Mouse (Mus musculus) lung, adult 2 months (tissue): ENCODE measurements around the gene Tnmd. TPM values are rescaled to one million over a fixed set of nuclear protein-coding genes. Genes with fewer than 3 reads are reported as not detected.

ENCODE experiments used
- DNase-seq: peaks from one replicate; pipeline ENCODE4 v3.0.0; 2022
- H3K4me1 ChIP-seq: fragments of 200-500 bp; 2 replicates; pipeline ENCODE4 v1.6.1; 2011; ENCODE audit warnings: low read length; ENCODE audit not compliant: control insufficient read depth, insufficient read depth
- H3K4me3 ChIP-seq: fragments of 200-500 bp; replicated peaks from 2 replicates; pipeline ENCODE3; 2011; ENCODE audit warnings: low read depth, mild to moderate bottlenecking, control low read depth, low read length; ENCODE audit errors: extremely low read depth
- CTCF ChIP-seq: fragments of 200-500 bp; IDR thresholded peaks from 2 replicates; pipeline ENCODE4 v1.5.1; 2011; ENCODE audit warnings: mild to moderate bottlenecking, low read length, control low read depth; ENCODE audit not compliant: insufficient read depth
- POLR2A ChIP-seq: fragments of 200-500 bp; IDR thresholded peaks from 2 replicates; pipeline ENCODE4 v1.6.1; 2011; ENCODE audit warnings: low read depth, mild to moderate bottlenecking, control low read depth, low read length, borderline replicate concordance; ENCODE audit errors: extremely low read depth
- WGBS: fragments of 180-500 bp; shearing (Covaris S2); methylation state at CpG from one replicate; pipeline ENCODE4 v1.1.7; 2018; 5-methylcytosine and 5-hydroxymethylcytosine counted together
- polyA plus RNA-seq: library from polyadenylated mRNA; depleted of rRNA; stranded (reverse); fragments of >200 nt; gene quantifications from 2 replicates; pipeline ENCODE4 v1.2.3, GENCODE M21; 2012; rRNA removed

The Tnmd gene
- polyA plus RNA-seq, result 0.08 TPM in 1 of 2 replicates, not detected in the other

GRCm38 (mm10) chrX:133850680-133851079 lies at the start of gene Tnmd:
Tnmd (plus strand) TSS chrX:133850980.
- TF ChIP-seq POLR2A (no peak), CTCF (no peak)
- no peak for DNase-seq

GRCm38 (mm10) chrX:133853637-133854036 lies 2.9 kb downstream of the Tnmd start:
- Histone ChIP-seq H3K4me1 (no peaks in the 10 kb centered on the region), H3K4me3 (no peak overlapping the region)
- WGBS, result 92% methylated on average over 4 of the region's 4 CpGs
- TF ChIP-seq CTCF (no peak), POLR2A (no peak)
- no peak for DNase-seq

More at GRCm38 (mm10) chrX:133850680-133851079, at the start of gene Tnmd:
- no peaks in the 10 kb centered on the region for H3K4me1 ChIP-seq
- WGBS, result 80% methylated on average over 5 of the region's 5 CpGs
- no peak within 1 kb of the TSS for H3K4me3 ChIP-seq

- 82% methylated on average over 6 of the region's 6 CpGs for WGBS
- Histone ChIP-seq H3K4me1 (no peaks in the 10 kb centered on the region), H3K4me3 (no peak overlapping the region)
- no peak for DNase-seq
- TF ChIP-seq POLR2A, result no peak
These were observed 19.0 kb downstream of the Tnmd start for GRCm38 (mm10) chrX:133869743-133870142.

GRCm38 (mm10) chrX:133887308-133887707 lies 36.5 kb downstream of the Tnmd start:
- no peak for DNase-seq
- Histone ChIP-seq H3K4me3 (no peak overlapping the region), H3K4me1 (no peaks in the 10 kb centered on the region)
- TF ChIP-seq POLR2A, result no peak
- no peak for TF ChIP-seq CTCF
- WGBS, result 81% methylated on average over 3 of the region's 3 CpGs

- no peak for DNase-seq
- Histone ChIP-seq H3K4me1 (no peaks in the 10 kb centered on the region), H3K4me3 (no peak overlapping the region)
- TF ChIP-seq POLR2A (no peak), CTCF (no peak)
- 80% methylated on average over 5 of the region's 5 CpGs for WGBS
These were observed 37.3 kb downstream of the Tnmd start for GRCm38 (mm10) chrX:133888111-133888510.

- Histone ChIP-seq H3K4me3 (peak within 1 kb of the TSS; percentile 71), H3K4me1 (no peaks in the 10 kb centered on the region)
- WGBS, result 33% methylated on average over 33 of the region's 33 CpGs
- TF ChIP-seq CTCF (no peak), POLR2A (no peak)
- DNase-seq, result peak; percentile 45
These were observed 47.3 kb downstream of the Tnmd start, which contains the start of gene Tspan6 for GRCm38 (mm10) chrX:133898014-133898542. Tspan6 (minus strand) TSS chrX:133898429.

- WGBS, result 40% methylated on average over 3 of the region's 3 CpGs
- DNase-seq, result no peak
- peak within 1 kb of the TSS; percentile 23 for H3K4me3 ChIP-seq
- no peaks in the 10 kb centered on the region for H3K4me1 ChIP-seq
- TF ChIP-seq CTCF (no peak), POLR2A (no peak)
These were observed 57.5 kb downstream of the Tnmd start, which contains the start of gene Srpx2 for GRCm38 (mm10) chrX:133908261-133908660. Srpx2 (plus strand) TSS chrX:133908426.

GRCm38 (mm10) chrX:133911397-133912103 lies 60.8 kb downstream of the Tnmd start:
- no peak for DNase-seq
- no peak overlapping the region for H3K4me3 ChIP-seq
- 58% methylated on average over 10 of the region's 10 CpGs for WGBS
- no peak for TF ChIP-seq POLR2A
- TF ChIP-seq CTCF, result no peak
- no peaks in the 10 kb centered on the region for H3K4me1 ChIP-seq

- WGBS, result 76% methylated on average over 3 of the region's 3 CpGs
- Histone ChIP-seq H3K4me1 (no peaks in the 10 kb centered on the region), H3K4me3 (no peak overlapping the region)
- no peak for DNase-seq
- TF ChIP-seq CTCF, result no peak
- no peak for TF ChIP-seq POLR2A
These were observed 62.2 kb downstream of the Tnmd start for GRCm38 (mm10) chrX:133913006-133913405.

GRCm38 (mm10) chrX:133914219-133914618 lies 63.4 kb downstream of the Tnmd start:
- Histone ChIP-seq H3K4me1 (no peaks in the 10 kb centered on the region), H3K4me3 (no peak overlapping the region)
- WGBS, result 49% methylated on average over 7 of the region's 7 CpGs
- TF ChIP-seq CTCF (no peak), POLR2A (no peak)
- no peak for DNase-seq

Other genes starting within 250 kb of the Tnmd start
- gene Pcdh19, start 162.0 kb upstream of the Tnmd start, polyA plus RNA-seq, result 0.77 and 1.1 TPM in 2 replicates
- 3.4 and 6.6 TPM in 2 replicates for gene Tspan6, start 47.4 kb downstream of the Tnmd start, polyA plus RNA-seq
- 6.1 and 9.4 TPM in 2 replicates for gene Srpx2, start 57.4 kb downstream of the Tnmd start, polyA plus RNA-seq
- gene Sytl4, start 130.8 kb downstream of the Tnmd start, polyA plus RNA-seq, result 0.81 and 1.8 TPM in 2 replicates
- gene Cstf2, start 208.2 kb downstream of the Tnmd start, polyA plus RNA-seq, result 10.2 and 12.3 TPM in 2 replicates